Mouse (Mus musculus) liver, adult 2 months (tissue): ENCODE data around the gene Fam81b.

Experiments
- CTCF ChIP-seq: fragments of 200-500 bp; IDR thresholded peaks from 2 replicates; pipeline ENCODE4 v1.5.1; 2011; ENCODE audit warnings: low read depth, low read length, control low read depth
- POLR2A ChIP-seq: fragments of 200-500 bp; IDR thresholded peaks from 2 replicates; pipeline ENCODE4 v1.6.1; 2011; ENCODE audit warnings: low read length, control low read depth; ENCODE audit not compliant: insufficient read depth; ENCODE audit errors: extremely low read depth

GRCm38 (mm10) chr13:76195431-76196138 lies 109.3 kb downstream of the Fam81b start:
- TF ChIP-seq POLR2A: no peak
- no peak for TF ChIP-seq CTCF
